Mouse (Mus musculus): ENCODE results near the gene Angptl4. TPM values are rescaled to one million over a fixed set of nuclear protein-coding genes. Genes with fewer than 3 reads are reported as not detected.

Angptl4 gene
- polyA plus RNA-seq, 1 experiment from 2014 or later = 93.5 TPM

- Histone ChIP-seq H3K9ac (replicated peaks) (0 out of 2 replicates have a peak overlapping the region, but pooled peaks have one; percentile 16), H3K27me3 (ENCODE audit: insufficient read depth, low read length) (peaks cover 6% of the 10 kb centered on the region; the same call in 1 of the 2 replicates), H3K36me3 (replicated peaks; ENCODE audit: insufficient read depth, low read length) (no peaks in the 10 kb centered on the region), H3K4me3 (ENCODE audit: low read depth, low read length) (no peak overlapping the region), H3K27ac (ENCODE audit: low read depth) (no peak overlapping the region), H3K9me3 (ENCODE audit: low read length) (no peaks in the 10 kb centered on the region), H3K4me2 (ENCODE audit: low read depth, low read length) (no peak overlapping the region), H3K4me1 (ENCODE audit: insufficient read depth) (peaks cover 8% of the 10 kb centered on the region)
- no peak for DNase-seq
- 18% methylated on average over 10 of the region's 10 CpGs for WGBS (ENCODE audit: insufficient replicate concordance)
- no peak for ATAC-seq
- TF ChIP-seq EP300 (IDR thresholded peaks at IDR 0.05; ENCODE audit: low read depth) = no peak
- no peak for TF ChIP-seq CTCF (IDR thresholded peaks at IDR 0.05; ENCODE audit: low read depth)
Observed at GRCm38 (mm10) chr17:33808192-33808591, 26.6 kb upstream of the Angptl4 start.

GRCm38 (mm10) chr17:33807181-33807888 lies 25.7 kb upstream of the Angptl4 start:
- ATAC-seq (peak; percentile 16; the same call in 1 of the 2 replicates), DNase-seq (no peak)
- peaks cover 6% of the 10 kb centered on the region; the same call in 1 of the 2 replicates for H3K27me3 ChIP-seq (ENCODE audit: insufficient read depth, low read length)
- no peaks in the 10 kb centered on the region for H3K9me3 ChIP-seq (ENCODE audit: low read length)
- H3K4me3 ChIP-seq (ENCODE audit: low read depth, low read length) = no peak overlapping the region
- TF ChIP-seq CTCF (IDR thresholded peaks at IDR 0.05; ENCODE audit: low read depth) (no peak), EP300 (IDR thresholded peaks at IDR 0.05; ENCODE audit: low read depth) (no peak)
- H3K4me1 ChIP-seq (ENCODE audit: insufficient read depth) = peaks cover 8% of the 10 kb centered on the region
- WGBS (ENCODE audit: insufficient replicate concordance) = 53% methylated on average over 8 of the region's 9 CpGs
- H3K36me3 ChIP-seq (replicated peaks; ENCODE audit: insufficient read depth, low read length) = no peaks in the 10 kb centered on the region
- no peak overlapping the region for H3K9ac ChIP-seq (replicated peaks)
- H3K4me2 ChIP-seq (ENCODE audit: low read depth, low read length) = no peak overlapping the region
- peak overlapping the region; percentile 44 for H3K27ac ChIP-seq (ENCODE audit: low read depth)

GRCm38 (mm10) chr17:33804745-33805144 lies 23.1 kb upstream of the Angptl4 start:
- TF ChIP-seq CTCF (IDR thresholded peaks at IDR 0.05; ENCODE audit: low read depth) = no peak
- TF ChIP-seq EP300 (IDR thresholded peaks at IDR 0.05; ENCODE audit: low read depth) = no peak
- Histone ChIP-seq H3K9me3 (ENCODE audit: low read length) (no peaks in the 10 kb centered on the region), H3K36me3 (replicated peaks; ENCODE audit: insufficient read depth, low read length) (no peaks in the 10 kb centered on the region), H3K4me1 (ENCODE audit: insufficient read depth) (no peaks in the 10 kb centered on the region; the same call in 1 of the 2 replicates), H3K9ac (replicated peaks) (no peak overlapping the region), H3K4me2 (ENCODE audit: low read depth, low read length) (no peak overlapping the region), H3K27ac (ENCODE audit: low read depth) (no peak overlapping the region), H3K27me3 (ENCODE audit: insufficient read depth, low read length) (no peaks in the 10 kb centered on the region), H3K4me3 (ENCODE audit: low read depth, low read length) (no peak overlapping the region)
- 38% methylated on average over 1 of the region's 1 CpGs for WGBS (ENCODE audit: insufficient replicate concordance)
- ATAC-seq (no peak), DNase-seq (no peak)

GRCm38 (mm10) chr17:33804205-33804604 lies 22.6 kb upstream of the Angptl4 start:
- H3K9me3 ChIP-seq (ENCODE audit: low read length) = no peaks in the 10 kb centered on the region
- ATAC-seq = no peak
- no peak overlapping the region for H3K4me3 ChIP-seq (ENCODE audit: low read depth, low read length)
- H3K27ac ChIP-seq (ENCODE audit: low read depth) = no peak overlapping the region
- H3K27me3 ChIP-seq (ENCODE audit: insufficient read depth, low read length) = no peaks in the 10 kb centered on the region
- H3K36me3 ChIP-seq (replicated peaks; ENCODE audit: insufficient read depth, low read length) = no peaks in the 10 kb centered on the region
- no peak for TF ChIP-seq CTCF (IDR thresholded peaks at IDR 0.05; ENCODE audit: low read depth)
- TF ChIP-seq EP300 (IDR thresholded peaks at IDR 0.05; ENCODE audit: low read depth) = no peak
- H3K9ac ChIP-seq (replicated peaks) = no peak overlapping the region
- H3K4me2 ChIP-seq (ENCODE audit: low read depth, low read length) = no peak overlapping the region
- WGBS (ENCODE audit: insufficient replicate concordance) = 61% methylated on average over 4 of the region's 4 CpGs
- no peaks in the 10 kb centered on the region; the same call in 1 of the 2 replicates for H3K4me1 ChIP-seq (ENCODE audit: insufficient read depth)
- no peak for DNase-seq

GRCm38 (mm10) chr17:33802221-33802620 lies 20.6 kb upstream of the Angptl4 start:
- TF ChIP-seq EP300 (IDR thresholded peaks at IDR 0.05; ENCODE audit: low read depth) (no peak; the same call in 1 of the 2 replicates), CTCF (IDR thresholded peaks at IDR 0.05; ENCODE audit: low read depth) (peak; percentile 64)
- H3K27me3 ChIP-seq (ENCODE audit: insufficient read depth, low read length) = no peaks in the 10 kb centered on the region
- no peak overlapping the region for H3K27ac ChIP-seq (ENCODE audit: low read depth)
- no peak overlapping the region for H3K4me3 ChIP-seq (ENCODE audit: low read depth, low read length)
- no peak overlapping the region for H3K4me2 ChIP-seq (ENCODE audit: low read depth, low read length)
- H3K36me3 ChIP-seq (replicated peaks; ENCODE audit: insufficient read depth, low read length) = no peaks in the 10 kb centered on the region
- no peak overlapping the region for H3K9ac ChIP-seq (replicated peaks)
- WGBS (ENCODE audit: insufficient replicate concordance) = 3% methylated on average over 2 of the region's 2 CpGs
- DNase-seq = no peak
- H3K9me3 ChIP-seq (ENCODE audit: low read length) = no peaks in the 10 kb centered on the region
- H3K4me1 ChIP-seq (ENCODE audit: insufficient read depth) = no peaks in the 10 kb centered on the region; the same call in 1 of the 2 replicates
- ATAC-seq = peak; percentile 85

GRCm38 (mm10) chr17:33799277-33799676 lies 17.6 kb upstream of the Angptl4 start:
- Histone ChIP-seq H3K27ac (ENCODE audit: low read depth) (no peak overlapping the region), H3K4me1 (ENCODE audit: insufficient read depth) (no peaks in the 10 kb centered on the region), H3K4me3 (ENCODE audit: low read depth, low read length) (no peak overlapping the region), H3K36me3 (replicated peaks; ENCODE audit: insufficient read depth, low read length) (no peaks in the 10 kb centered on the region), H3K4me2 (ENCODE audit: low read depth, low read length) (no peak overlapping the region), H3K27me3 (ENCODE audit: insufficient read depth, low read length) (no peaks in the 10 kb centered on the region), H3K9me3 (ENCODE audit: low read length) (no peaks in the 10 kb centered on the region), H3K9ac (replicated peaks) (no peak overlapping the region)
- no peak for ATAC-seq
- WGBS (ENCODE audit: insufficient replicate concordance) = 14% methylated on average over 1 of the region's 1 CpGs
- no peak for DNase-seq
- no peak for TF ChIP-seq EP300 (IDR thresholded peaks at IDR 0.05; ENCODE audit: low read depth)
- TF ChIP-seq CTCF (IDR thresholded peaks at IDR 0.05; ENCODE audit: low read depth) = no peak

Measured in liver, postnatal 0 days (tissue).